Mouse (Mus musculus): ENCODE results near the gene Ralgapb.
A peak's percentile ranks its signal among the peaks of the same experiment; 100 is the strongest.

Ralgapb gene

GRCm38 (mm10) chr2:158518583-158518982 is 108.9 kb downstream of the Ralgapb start:
- no peak for DNase-seq (ENCODE audit: low spot score)

- no peak for DNase-seq (ENCODE audit: low spot score)
These were observed 109.4 kb downstream of the Ralgapb start for GRCm38 (mm10) chr2:158519071-158519470.

- DNase-seq (ENCODE audit: low spot score), result no peak
These were observed 110.2 kb downstream of the Ralgapb start for GRCm38 (mm10) chr2:158519800-158520199.

- no peak for DNase-seq (ENCODE audit: low spot score)
These were observed 113.4 kb downstream of the Ralgapb start for GRCm38 (mm10) chr2:158523060-158523459.

GRCm38 (mm10) chr2:158524129-158524860 is 114.6 kb downstream of the Ralgapb start:
- no peak for DNase-seq (ENCODE audit: low spot score)

GRCm38 (mm10) chr2:158534090-158534489 is 124.4 kb downstream of the Ralgapb start:
- DNase-seq (ENCODE audit: low spot score), result no peak

GRCm38 (mm10) chr2:158534559-158534958 is 124.9 kb downstream of the Ralgapb start:
- no peak for DNase-seq (ENCODE audit: low spot score)

GRCm38 (mm10) chr2:158539433-158540305 is 130.0 kb downstream of the Ralgapb start:
- no peak for DNase-seq (ENCODE audit: low spot score)

GRCm38 (mm10) chr2:158541286-158541685 is 131.6 kb downstream of the Ralgapb start:
- DNase-seq (ENCODE audit: low spot score), result no peak

GRCm38 (mm10) chr2:158545266-158545665 is 135.6 kb downstream of the Ralgapb start:
- no peak for DNase-seq (ENCODE audit: low spot score)

GRCm38 (mm10) chr2:158546751-158547150 is 137.1 kb downstream of the Ralgapb start:
- DNase-seq (ENCODE audit: low spot score), result peak; percentile 66
